Mouse (Mus musculus): Measurements from ENCODE around the gene Krt82. TPM values are rescaled to one million over a fixed set of nuclear protein-coding genes. Genes with fewer than 3 reads are reported as not detected.
A peak's percentile ranks its signal among the peaks of the same experiment; 100 is the strongest.

Krt82 gene
- total and polyA plus RNA-seq, 2 experiments from 2014 or later: not detected

- H3K36me3 ChIP-seq (ENCODE audit: insufficient read depth): no peaks in the 10 kb centered on the region
- H3K4me2 ChIP-seq (ENCODE audit: low read depth): no peak within 1 kb of the TSS
- H3K9ac ChIP-seq: no peak within 1 kb of the TSS
- ATAC-seq (no peak), DNase-seq (no peak)
- no peak for TF ChIP-seq CTCF (IDR thresholded peaks at IDR 0.05; ENCODE audit: low read depth)
- H3K27ac ChIP-seq (ENCODE audit: low read depth, low read length): no peak within 1 kb of the TSS
- H3K9me3 ChIP-seq (ENCODE audit: low read length): no peaks in the 10 kb centered on the region
- H3K4me1 ChIP-seq (ENCODE audit: insufficient read depth): no peaks in the 10 kb centered on the region
- 74% methylated on average over 15 of the region's 15 CpGs for WGBS
- H3K27me3 ChIP-seq (ENCODE audit: insufficient read depth, low read length): no peaks in the 10 kb centered on the region
- H3K4me3 ChIP-seq (ENCODE audit: low read depth, low read length): no peak within 1 kb of the TSS
Measured at GRCm38 (mm10) chr15:101573796-101574345, 23.4 kb upstream of the Krt82 start, which contains the start of gene Krt75. TSS of gene Krt75 (minus strand) at chr15:101573904.

GRCm38 (mm10) chr15:101567780-101568179, 17.3 kb upstream of the Krt82 start:
- ATAC-seq (no peak), DNase-seq (no peak)
- H3K4me2 ChIP-seq (ENCODE audit: low read depth): no peak overlapping the region
- H3K9ac ChIP-seq: no peak overlapping the region
- peak; percentile 33; the same call in 1 of the 2 replicates for TF ChIP-seq CTCF (IDR thresholded peaks at IDR 0.05; ENCODE audit: low read depth)
- H3K4me1 ChIP-seq (ENCODE audit: insufficient read depth): no peaks in the 10 kb centered on the region
- H3K36me3 ChIP-seq (ENCODE audit: insufficient read depth): no peaks in the 10 kb centered on the region
- no peak overlapping the region for H3K27ac ChIP-seq (ENCODE audit: low read depth, low read length)
- no peaks in the 10 kb centered on the region for H3K27me3 ChIP-seq (ENCODE audit: insufficient read depth, low read length)
- no peaks in the 10 kb centered on the region for H3K9me3 ChIP-seq (ENCODE audit: low read length)
- WGBS: 45% methylated on average over 7 of the region's 7 CpGs
- no peak overlapping the region for H3K4me3 ChIP-seq (ENCODE audit: low read depth, low read length)

- DNase-seq: no peak
- Histone ChIP-seq H3K27me3 (ENCODE audit: insufficient read depth, low read length) (no peaks in the 10 kb centered on the region), H3K4me2 (ENCODE audit: low read depth) (no peak within 1 kb of the TSS), H3K9ac (no peak within 1 kb of the TSS), H3K4me3 (ENCODE audit: low read depth, low read length) (no peak within 1 kb of the TSS), H3K4me1 (ENCODE audit: insufficient read depth) (no peaks in the 10 kb centered on the region), H3K27ac (ENCODE audit: low read depth, low read length) (no peak within 1 kb of the TSS), H3K36me3 (ENCODE audit: insufficient read depth) (no peaks in the 10 kb centered on the region), H3K9me3 (ENCODE audit: low read length) (no peaks in the 10 kb centered on the region)
- 66% methylated on average over 5 of the region's 5 CpGs for WGBS
- ATAC-seq: no peak
- no peak for TF ChIP-seq CTCF (IDR thresholded peaks at IDR 0.05; ENCODE audit: low read depth)
Measured at GRCm38 (mm10) chr15:101562850-101563249, 12.4 kb upstream of the Krt82 start, which contains the start of gene Krt90. TSS of gene Krt90 (minus strand) at chr15:101562950.

GRCm38 (mm10) chr15:101558034-101558646, 7.7 kb upstream of the Krt82 start:
- H3K9me3 ChIP-seq (ENCODE audit: low read length): no peaks in the 10 kb centered on the region
- no peak overlapping the region for H3K4me2 ChIP-seq (ENCODE audit: low read depth)
- no peak overlapping the region for H3K27ac ChIP-seq (ENCODE audit: low read depth, low read length)
- no peaks in the 10 kb centered on the region for H3K27me3 ChIP-seq (ENCODE audit: insufficient read depth, low read length)
- H3K36me3 ChIP-seq (ENCODE audit: insufficient read depth): no peaks in the 10 kb centered on the region
- no peak for TF ChIP-seq CTCF (IDR thresholded peaks at IDR 0.05; ENCODE audit: low read depth)
- H3K4me3 ChIP-seq (ENCODE audit: low read depth, low read length): no peak overlapping the region
- no peak for DNase-seq
- no peak overlapping the region for H3K9ac ChIP-seq
- WGBS: 6% methylated on average over 7 of the region's 7 CpGs
- no peaks in the 10 kb centered on the region for H3K4me1 ChIP-seq (ENCODE audit: insufficient read depth)
- no peak for ATAC-seq

- Histone ChIP-seq H3K27me3 (ENCODE audit: insufficient read depth, low read length) (no peaks in the 10 kb centered on the region), H3K9ac (no peak overlapping the region), H3K4me1 (ENCODE audit: insufficient read depth) (no peaks in the 10 kb centered on the region), H3K4me2 (ENCODE audit: low read depth) (peak overlapping the region; percentile 38), H3K27ac (ENCODE audit: low read depth, low read length) (no peak overlapping the region), H3K36me3 (ENCODE audit: insufficient read depth) (no peaks in the 10 kb centered on the region), H3K4me3 (ENCODE audit: low read depth, low read length) (no peak overlapping the region), H3K9me3 (ENCODE audit: low read length) (no peaks in the 10 kb centered on the region)
- WGBS: under 1% methylated on average over 11 of the region's 11 CpGs
- DNase-seq (peak; percentile 17), ATAC-seq (peak; percentile 63; the same call in 1 of the 2 replicates)
- no peak for TF ChIP-seq CTCF (IDR thresholded peaks at IDR 0.05; ENCODE audit: low read depth)
Measured at GRCm38 (mm10) chr15:101553169-101553568, 2.7 kb upstream of the Krt82 start.

- Histone ChIP-seq H3K4me1 (ENCODE audit: insufficient read depth) (no peaks in the 10 kb centered on the region), H3K36me3 (ENCODE audit: insufficient read depth) (no peaks in the 10 kb centered on the region), H3K9me3 (ENCODE audit: low read length) (no peaks in the 10 kb centered on the region), H3K9ac (no peak overlapping the region), H3K4me2 (ENCODE audit: low read depth) (no peak overlapping the region), H3K27me3 (ENCODE audit: insufficient read depth, low read length) (no peaks in the 10 kb centered on the region), H3K27ac (ENCODE audit: low read depth, low read length) (no peak overlapping the region), H3K4me3 (ENCODE audit: low read depth, low read length) (no peak overlapping the region)
- no peak for TF ChIP-seq CTCF (IDR thresholded peaks at IDR 0.05; ENCODE audit: low read depth)
- WGBS: 70% methylated on average over 8 of the region's 8 CpGs
- DNase-seq (peak; percentile 24), ATAC-seq (peak; percentile 25; the same call in 1 of the 2 replicates)
Measured at GRCm38 (mm10) chr15:101552188-101552587, 1.7 kb upstream of the Krt82 start.

- Histone ChIP-seq H3K9me3 (ENCODE audit: low read length) (no peaks in the 10 kb centered on the region), H3K9ac (no peak overlapping the region), H3K36me3 (ENCODE audit: insufficient read depth) (no peaks in the 10 kb centered on the region), H3K27me3 (ENCODE audit: insufficient read depth, low read length) (no peaks in the 10 kb centered on the region), H3K4me1 (ENCODE audit: insufficient read depth) (no peaks in the 10 kb centered on the region), H3K4me3 (ENCODE audit: low read depth, low read length) (no peak overlapping the region), H3K27ac (ENCODE audit: low read depth, low read length) (no peak overlapping the region), H3K4me2 (ENCODE audit: low read depth) (no peak overlapping the region)
- no peak for TF ChIP-seq CTCF (IDR thresholded peaks at IDR 0.05; ENCODE audit: low read depth)
- 57% methylated on average over 3 of the region's 3 CpGs for WGBS
- DNase-seq (no peak), ATAC-seq (peak; percentile 51)
Measured at GRCm38 (mm10) chr15:101544478-101544877, 6.0 kb downstream of the Krt82 start.
